Mouse (Mus musculus) olfactory bulb, adult 2 months (tissue): Measurements from ENCODE around the gene Gm45213. TPM values are rescaled to one million over a fixed set of nuclear protein-coding genes. Genes with fewer than 3 reads are reported as not detected.

Experiments used
- H3K27ac ChIP-seq: fragments of 200-500 bp; 2 replicates; pipeline ENCODE4 v1.5.1; 2012; ENCODE audit warnings: low read depth, low read length; ENCODE audit not compliant: insufficient read depth
- H3K4me1 ChIP-seq: fragments of 200-500 bp; 2 replicates; pipeline ENCODE4 v1.6.1; 2012; ENCODE audit warnings: low read length; ENCODE audit not compliant: control insufficient read depth, insufficient read depth
- H3K4me3 ChIP-seq: fragments of 200-500 bp; 2 replicates; pipeline ENCODE4 v1.5.1; 2012; ENCODE audit warnings: mild to moderate bottlenecking, low read depth, low read length, moderate library complexity; ENCODE audit not compliant: insufficient read depth
- CTCF ChIP-seq: fragments of 200-500 bp; IDR thresholded peaks from 2 replicates; pipeline ENCODE4 v1.5.1; 2012; ENCODE audit warnings: low read depth, mild to moderate bottlenecking, low read length, moderate library complexity; ENCODE audit not compliant: insufficient read depth
- POLR2A ChIP-seq: fragments of 200-500 bp; IDR thresholded peaks from 2 replicates; pipeline ENCODE4 v1.6.1; 2012; ENCODE audit warnings: mild to moderate bottlenecking, low read depth, low read length, moderate library complexity; ENCODE audit not compliant: insufficient read depth
- whole genome bisulfite sequencing: fragments of 180-500 bp; shearing (Covaris S2); methylation state at CpG from one replicate; pipeline ENCODE4 v1.1.7; 2018; 5-methylcytosine and 5-hydroxymethylcytosine counted together
- polyA plus RNA-seq: library from polyadenylated mRNA; stranded (reverse); fragments of >200 nt; gene quantifications from 2 replicates; pipeline ENCODE4 v1.2.4, GENCODE M21; 2012; ENCODE audit warnings: low replicate concordance; ENCODE audit not compliant: missing spikeins, insufficient read depth, insufficient read length

Gm45213 gene
- polyA plus RNA-seq, 1 experiment: not detected

- peak overlapping the region; percentile 78 for H3K4me3 ChIP-seq
- 6% methylated on average over 77 of the region's 77 CpGs for WGBS
- no peak for TF ChIP-seq CTCF
- no peak for TF ChIP-seq POLR2A
- peaks cover 3% of the 10 kb centered on the region for H3K4me1 ChIP-seq
- peak overlapping the region; percentile 68 for H3K27ac ChIP-seq
Observed at GRCm38 (mm10) chr7:66109855-66110635, 66.6 kb downstream of the Gm45213 start.

GRCm38 (mm10) chr7:66110636-66111112, 67.3 kb downstream of the Gm45213 start:
- H3K27ac ChIP-seq: peak overlapping the region; percentile 68
- WGBS: 5% methylated on average over 10 of the region's 10 CpGs
- H3K4me3 ChIP-seq: peak overlapping the region; percentile 78
- TF ChIP-seq POLR2A (no peak), CTCF (no peak)
- H3K4me1 ChIP-seq: peaks cover 4% of the 10 kb centered on the region

GRCm38 (mm10) chr7:66111211-66111610, 67.8 kb downstream of the Gm45213 start:
- Histone ChIP-seq H3K4me3 (peak overlapping the region; percentile 78), H3K27ac (no peak overlapping the region), H3K4me1 (peaks cover 9% of the 10 kb centered on the region)
- TF ChIP-seq CTCF: no peak
- TF ChIP-seq POLR2A: no peak
- WGBS: 38% methylated on average over 10 of the region's 10 CpGs

Other genes with a start within 250 kb of the Gm45213 start
- gene Pcsk6, start 181.9 kb upstream of the Gm45213 start, polyA plus RNA-seq: not detected in 2 replicates
- not detected in 2 replicates for gene Snrpa1, start 15.4 kb downstream of the Gm45213 start, polyA plus RNA-seq
- not detected in 2 replicates for gene Selenos, start 36.0 kb downstream of the Gm45213 start, polyA plus RNA-seq
- not detected in 2 replicates for gene Chsy1, start 65.9 kb downstream of the Gm45213 start, polyA plus RNA-seq